Mouse (Mus musculus): ENCODE results near the gene Lsm14b. TPM values are rescaled to one million over a fixed set of nuclear protein-coding genes. Genes with fewer than 3 reads are reported as not detected.
A peak's percentile ranks its signal among the peaks of the same experiment; 100 is the strongest.

Lsm14b gene
- total and polyA plus RNA-seq, 2 experiments from 2014 or later = 23.6 to 118 TPM

DNA sequence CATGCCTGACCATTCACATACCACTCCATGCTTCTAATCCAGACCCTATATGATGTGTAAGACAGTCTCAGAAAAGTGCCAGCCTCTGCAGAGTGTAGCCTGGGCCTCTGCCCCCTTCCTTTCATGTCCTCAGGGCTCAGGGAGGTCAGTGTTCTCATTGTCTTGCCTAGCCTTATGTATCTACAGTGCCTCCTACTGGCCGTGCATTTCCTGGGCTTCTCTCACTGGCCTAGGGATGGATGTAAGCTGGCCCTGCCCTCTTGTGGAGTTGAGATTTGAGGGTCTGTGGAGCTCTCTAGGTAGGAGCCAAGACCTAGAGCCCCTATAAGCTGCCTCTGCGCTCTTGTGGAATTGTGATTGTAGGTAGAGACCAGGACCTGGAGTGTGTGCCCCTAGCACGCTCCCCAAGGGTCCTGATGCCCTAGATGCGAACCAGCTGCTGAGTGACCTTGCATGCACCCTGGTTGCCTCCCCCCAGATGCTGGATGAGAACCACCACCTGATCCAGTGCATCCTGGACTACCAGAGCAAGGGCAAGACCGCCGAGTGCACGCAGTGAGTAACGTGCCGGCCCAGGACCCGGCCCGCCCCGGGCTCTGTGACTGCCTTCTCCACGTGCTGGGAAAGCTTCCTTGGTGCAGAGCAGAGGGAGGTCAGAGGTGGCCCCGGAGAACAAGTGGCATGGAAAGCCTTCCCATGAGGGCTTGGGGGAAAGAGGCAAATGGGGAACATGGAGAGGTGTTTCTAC lies 27.4 kb downstream of the Lsm14b start:
- no peak overlapping the region for H3K4me2 ChIP-seq (ENCODE audit: low read depth, low read length, poor library complexity, severe bottlenecking)
- H3K27me3 ChIP-seq (ENCODE audit: insufficient read depth, low read length) = no peaks in the 10 kb centered on the region
- H3K4me1 ChIP-seq (ENCODE audit: insufficient read depth, low read length) = no peaks in the 10 kb centered on the region; the same call in 1 of the 2 replicates
- H3K4me3 ChIP-seq (ENCODE audit: low read depth, low read length) = no peak overlapping the region
- DNase-seq (ENCODE audit: low spot score) (no peak), ATAC-seq (ENCODE audit: low FRiP score) (no peak)
- H3K36me3 ChIP-seq (ENCODE audit: insufficient read depth, low read length) = peaks cover 45% of the 10 kb centered on the region
- peak; percentile 52 for TF ChIP-seq CTCF (IDR thresholded peaks at IDR 0.05)
- H3K27ac ChIP-seq (ENCODE audit: low read depth, low read length) = no peak overlapping the region
- 90% methylated on average over 14 of the region's 14 CpGs for WGBS
- no peak overlapping the region for H3K9ac ChIP-seq (replicated peaks; ENCODE audit: low read length, poor library complexity, severe bottlenecking)
- H3K9me3 ChIP-seq (ENCODE audit: low read length) = no peaks in the 10 kb centered on the region

DNA sequence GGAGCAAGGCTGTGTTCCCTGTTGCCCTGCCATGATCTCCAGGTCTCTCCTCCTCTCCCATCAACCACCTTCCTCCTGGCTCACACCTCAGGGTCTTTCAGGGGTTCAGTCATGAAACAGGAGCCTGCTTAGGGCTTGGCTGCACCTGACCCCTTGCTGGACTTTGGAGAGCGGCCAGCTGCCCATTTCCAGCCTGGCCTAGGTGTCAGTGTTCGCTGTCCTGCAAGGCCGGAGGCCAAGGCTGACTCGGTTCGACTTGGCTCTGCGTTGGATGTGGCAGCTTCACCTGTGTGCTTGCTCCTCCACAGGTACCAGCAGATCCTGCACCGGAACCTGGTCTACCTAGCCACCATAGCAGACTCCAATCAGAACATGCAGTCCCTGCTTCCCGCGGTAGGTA lies 28.2 kb downstream of the Lsm14b start:
- Histone ChIP-seq H3K36me3 (ENCODE audit: insufficient read depth, low read length) (peaks cover 54% of the 10 kb centered on the region), H3K27ac (ENCODE audit: low read depth, low read length) (no peak overlapping the region)
- no peak for TF ChIP-seq CTCF (IDR thresholded peaks at IDR 0.05)

DNA sequence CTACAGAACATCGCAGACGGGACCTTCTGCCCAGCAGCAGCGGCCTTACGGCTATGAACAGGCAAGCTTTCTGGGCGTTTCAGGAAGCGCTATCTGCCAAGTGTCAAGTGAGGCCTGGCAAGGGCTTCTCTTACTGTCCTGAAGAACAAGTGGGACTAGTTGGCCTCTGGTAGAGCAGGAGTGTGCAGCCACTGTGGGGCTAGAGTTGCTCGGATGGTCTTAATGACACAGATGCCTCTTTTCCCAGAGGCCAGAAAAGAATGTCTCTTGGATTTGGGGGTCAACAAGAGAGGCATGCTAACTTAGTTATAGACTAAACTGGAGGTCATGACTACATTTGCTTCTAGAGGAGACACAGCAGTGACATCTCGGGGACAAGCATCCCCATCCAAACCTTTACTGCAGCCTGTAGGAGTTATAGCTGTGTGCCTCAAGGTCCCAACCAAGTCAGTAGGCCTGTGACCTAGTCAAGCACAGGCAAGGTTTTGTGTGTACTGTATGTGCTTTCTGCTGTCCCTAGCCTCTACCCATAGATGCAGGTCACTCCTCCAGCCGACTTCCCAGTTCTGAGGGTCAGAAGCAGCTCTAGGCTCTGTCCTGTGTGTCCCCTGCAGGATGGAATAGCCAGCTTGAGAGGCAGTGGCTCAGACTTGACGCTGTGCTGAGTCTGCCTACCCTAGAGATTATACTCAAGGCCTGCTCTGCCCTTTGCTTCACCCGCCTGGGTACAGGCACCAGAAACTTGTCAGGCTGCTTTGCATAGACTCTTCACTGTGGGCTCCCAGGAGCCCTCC lies 38.7 kb downstream of the Lsm14b start:
- ATAC-seq (ENCODE audit: low FRiP score) = no peak
- H3K4me3 ChIP-seq (ENCODE audit: low read depth, low read length) = no peak overlapping the region
- no peak overlapping the region for H3K27ac ChIP-seq (ENCODE audit: low read depth, low read length)
- H3K9ac ChIP-seq (replicated peaks; ENCODE audit: low read length, poor library complexity, severe bottlenecking) = no peak overlapping the region
- TF ChIP-seq CTCF (IDR thresholded peaks at IDR 0.05) = no peak
- DNase-seq (ENCODE audit: low spot score) = no peak
- no peak overlapping the region for H3K4me2 ChIP-seq (ENCODE audit: low read depth, low read length, poor library complexity, severe bottlenecking)
- 96% methylated on average over 11 of the region's 11 CpGs for WGBS
- H3K27me3 ChIP-seq (ENCODE audit: insufficient read depth, low read length) = no peaks in the 10 kb centered on the region
- H3K4me1 ChIP-seq (ENCODE audit: insufficient read depth, low read length) = no peaks in the 10 kb centered on the region
- H3K9me3 ChIP-seq (ENCODE audit: low read length) = no peaks in the 10 kb centered on the region
- peaks cover 59% of the 10 kb centered on the region for H3K36me3 ChIP-seq (ENCODE audit: insufficient read depth, low read length)

More for the DNA sequence above, 28.2 kb downstream of the Lsm14b start:
- no peak overlapping the region for H3K4me2 ChIP-seq (ENCODE audit: low read depth, low read length, poor library complexity, severe bottlenecking)
- 95% methylated on average over 9 of the region's 9 CpGs for WGBS
- DNase-seq (ENCODE audit: low spot score) (no peak), ATAC-seq (ENCODE audit: low FRiP score) (no peak)
- no peak overlapping the region for H3K4me3 ChIP-seq (ENCODE audit: low read depth, low read length)
- no peaks in the 10 kb centered on the region for H3K27me3 ChIP-seq (ENCODE audit: insufficient read depth, low read length)
- H3K9ac ChIP-seq (replicated peaks; ENCODE audit: low read length, poor library complexity, severe bottlenecking) = no peak overlapping the region
- H3K4me1 ChIP-seq (ENCODE audit: insufficient read depth, low read length) = no peaks in the 10 kb centered on the region; the same call in 1 of the 2 replicates
- no peaks in the 10 kb centered on the region for H3K9me3 ChIP-seq (ENCODE audit: low read length)

DNA sequence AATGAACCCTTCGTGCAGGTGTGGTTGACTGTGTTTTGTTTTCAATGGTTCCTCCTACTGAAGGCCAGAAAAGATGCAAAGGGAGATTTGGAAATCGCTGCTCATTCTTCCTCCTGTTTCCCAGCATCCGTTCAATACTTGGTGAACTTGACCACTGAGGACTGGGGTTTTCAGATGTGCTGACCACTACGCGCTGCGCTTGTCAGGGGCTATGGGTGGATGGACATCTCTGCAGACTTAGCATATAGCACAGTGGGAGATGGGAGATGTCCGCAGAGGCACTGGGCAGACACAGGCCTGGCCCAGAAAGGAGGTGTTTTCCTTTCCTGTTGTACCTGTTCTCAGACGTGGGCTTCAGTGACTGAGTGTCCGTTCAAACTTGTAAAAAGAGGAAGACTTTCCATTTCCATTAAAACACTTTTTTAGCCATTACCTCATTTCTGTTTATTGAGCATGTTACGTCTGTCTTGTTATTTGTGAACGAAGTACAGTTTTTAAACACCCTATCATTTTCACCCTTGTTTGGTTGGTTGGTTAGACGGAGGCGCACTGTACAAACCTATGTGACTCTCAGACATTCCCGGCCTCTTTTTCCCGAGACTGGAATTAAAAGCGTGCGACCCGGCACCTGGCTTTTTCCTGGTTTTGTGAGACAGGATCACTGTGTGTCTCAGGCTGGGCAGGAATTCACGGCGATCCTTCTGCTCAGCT lies 45.1 kb downstream of the Lsm14b start:
- Histone ChIP-seq H3K27me3 (ENCODE audit: insufficient read depth, low read length) (no peaks in the 10 kb centered on the region), H3K4me1 (ENCODE audit: insufficient read depth, low read length) (peaks cover 5% of the 10 kb centered on the region; the same call in 1 of the 2 replicates), H3K9me3 (ENCODE audit: low read length) (no peaks in the 10 kb centered on the region), H3K36me3 (ENCODE audit: insufficient read depth, low read length) (peaks cover 20% of the 10 kb centered on the region), H3K4me2 (ENCODE audit: low read depth, low read length, poor library complexity, severe bottlenecking) (peak overlapping the region; percentile 80), H3K9ac (replicated peaks; ENCODE audit: low read length, poor library complexity, severe bottlenecking) (peak overlapping the region; percentile 73), H3K27ac (ENCODE audit: low read depth, low read length) (peak overlapping the region; percentile 95), H3K4me3 (ENCODE audit: low read depth, low read length) (peak overlapping the region; percentile 52)
- WGBS = 34% methylated on average over 20 of the region's 20 CpGs
- TF ChIP-seq CTCF (IDR thresholded peaks at IDR 0.05) = no peak
- DNase-seq (ENCODE audit: low spot score) (no peak), ATAC-seq (ENCODE audit: low FRiP score) (peak; percentile 66)

DNA sequence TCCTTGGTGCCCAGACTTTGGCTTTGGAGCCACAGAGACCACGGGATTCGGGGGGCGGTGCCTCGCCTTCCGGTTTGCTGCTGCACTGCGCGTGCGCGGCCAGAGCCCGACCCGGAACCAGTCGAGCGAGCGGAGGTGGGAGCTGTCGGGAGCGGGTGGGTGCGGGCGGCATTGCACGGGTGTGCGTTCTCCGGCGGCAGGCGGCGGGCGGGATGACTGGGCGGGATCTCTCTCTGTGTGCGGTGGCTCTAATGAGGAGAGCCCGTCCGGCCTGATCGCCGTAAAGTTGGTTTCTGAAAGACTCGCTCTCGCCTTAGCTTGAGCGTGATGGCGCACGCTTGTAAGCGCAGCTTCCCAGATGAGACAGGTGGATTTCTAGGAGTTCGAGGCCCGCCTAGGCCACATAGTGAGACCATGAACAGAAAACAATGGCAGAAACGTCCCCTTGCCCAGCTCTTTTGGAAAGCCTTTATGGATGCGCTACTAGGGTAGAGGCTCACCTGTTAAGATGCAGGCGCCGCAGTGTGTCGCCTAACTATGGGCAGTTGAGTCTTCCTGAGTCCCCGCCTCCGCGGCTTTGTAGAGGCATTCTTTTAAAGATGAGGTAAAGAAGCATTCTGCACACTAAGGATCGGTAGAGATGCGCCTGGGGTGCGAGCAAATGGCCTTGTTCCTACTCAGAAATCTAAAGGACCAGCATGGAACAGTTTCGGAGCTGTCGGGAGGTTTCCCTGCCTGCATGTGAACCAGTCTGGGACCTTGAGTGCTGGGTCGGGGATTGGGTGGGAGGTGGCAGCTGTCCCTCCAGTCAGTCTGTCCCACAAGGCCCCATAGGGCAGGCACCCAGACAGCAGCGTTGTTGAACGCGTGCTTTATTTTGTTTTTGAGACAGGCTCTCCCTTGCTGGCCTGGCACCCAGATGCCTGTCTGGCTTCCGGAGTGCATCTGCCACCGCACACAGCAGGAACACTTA lies 46.0 kb downstream of the Lsm14b start, which contains the start of gene Mtg2:
Mtg2 (plus strand) TSS at position 108 of the 973 bp plus-strand sequence.
- Histone ChIP-seq H3K9me3 (ENCODE audit: low read length) (no peaks in the 10 kb centered on the region), H3K4me3 (ENCODE audit: low read depth, low read length) (peak within 1 kb of the TSS; percentile 52), H3K4me2 (ENCODE audit: low read depth, low read length, poor library complexity, severe bottlenecking) (peak within 1 kb of the TSS; percentile 80), H3K27me3 (ENCODE audit: insufficient read depth, low read length) (no peaks in the 10 kb centered on the region), H3K36me3 (ENCODE audit: insufficient read depth, low read length) (peaks cover 20% of the 10 kb centered on the region), H3K4me1 (ENCODE audit: insufficient read depth, low read length) (peaks cover 5% of the 10 kb centered on the region; the same call in 1 of the 2 replicates), H3K27ac (ENCODE audit: low read depth, low read length) (peak within 1 kb of the TSS; percentile 95), H3K9ac (replicated peaks; ENCODE audit: low read length, poor library complexity, severe bottlenecking) (peak within 1 kb of the TSS; percentile 73)
- peak; percentile 13; the same call in 1 of the 2 replicates for TF ChIP-seq CTCF (IDR thresholded peaks at IDR 0.05)
- ATAC-seq (ENCODE audit: low FRiP score) = peak; percentile 96
- peak; percentile 93 for DNase-seq (ENCODE audit: low spot score)
- 4% methylated on average over 58 of the region's 58 CpGs for WGBS

Data from midbrain, postnatal 0 days (tissue).